Mouse (Mus musculus): ENCODE measurements around the gene Uqcr11. TPM values are rescaled to one million over a fixed set of nuclear protein-coding genes. Genes with fewer than 3 reads are reported as not detected.

Uqcr11 gene
- total and polyA plus RNA-seq, 3 experiments: 1,743 to 5,192 (median 1,981) TPM

DNA sequence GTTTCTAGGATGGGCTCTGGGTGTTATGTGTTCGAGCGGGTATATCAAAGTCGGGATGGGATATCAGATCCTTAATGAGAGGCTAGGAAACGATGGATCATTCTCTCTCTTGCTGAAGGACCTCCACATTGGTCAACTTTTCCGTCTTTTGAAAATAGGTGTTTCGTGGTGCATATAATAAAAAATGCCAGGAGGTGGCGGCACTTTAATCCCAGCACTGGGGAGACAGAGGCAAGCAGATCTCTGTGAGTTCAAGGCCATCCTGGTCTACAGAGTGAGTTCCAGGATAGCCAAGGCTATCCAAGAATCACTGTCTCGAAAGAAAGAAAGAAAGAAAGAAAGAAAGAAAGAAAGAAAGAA, 27.6 kb upstream of the Uqcr11 start:
- peaks cover 1% of the 10 kb centered on the region; the same call in 1 of the 2 replicates for H3K4me1 ChIP-seq (ENCODE audit: control insufficient read depth, insufficient read depth, low read length)
- TF ChIP-seq CTCF (IDR thresholded peaks at IDR 0.05) (peak; percentile 13; the same call in 1 of the 2 replicates), EP300 (IDR thresholded peaks at IDR 0.05; ENCODE audit: insufficient read depth, low read depth, low read length) (no peak)
- H3K27ac ChIP-seq: no peak overlapping the region
- no peak overlapping the region for H3K9ac ChIP-seq (ENCODE audit: low read depth, low read length)
- 10% methylated on average over 8 of the region's 8 CpGs for WGBS
- DNase-seq: no peak
- no peaks in the 10 kb centered on the region for H3K36me3 ChIP-seq (ENCODE audit: control insufficient read depth, insufficient read depth, low read length)
- peaks cover 4% of the 10 kb centered on the region; the same call in 1 of the 2 replicates for H3K79me2 ChIP-seq (replicated peaks; ENCODE audit: control insufficient read depth, insufficient read depth, low read length)
- no peak overlapping the region for H3K4me3 ChIP-seq
- intact Hi-C loops (cut with DNase I): loop anchor here (5.0 kb wide), 2 partner anchors 37 to 268 kb away; partner anchors contain the start of genes Izumo4, Mbd3 and Mob3a
- H3K27me3 ChIP-seq (ENCODE audit: control insufficient read depth, insufficient read depth, low read length): no peaks in the 10 kb centered on the region

GRCm38 (mm10) chr10:80433513-80434232, 27.0 kb upstream of the Uqcr11 start, which contains the start of gene Tcf3:
Tcf3 (minus strand) TSS chr10:80433647.
- no peaks in the 10 kb centered on the region for H3K36me3 ChIP-seq (ENCODE audit: control insufficient read depth, insufficient read depth, low read length)
- peak within 1 kb of the TSS; percentile 99 for H3K27ac ChIP-seq
- intact Hi-C loops (cut with DNase I): loop anchor here (5.0 kb wide), 2 partner anchors 36 to 269 kb away; partner anchors contain the start of genes Izumo4, Mbd3 and Mob3a
- peak within 1 kb of the TSS; percentile 82 for H3K9ac ChIP-seq (ENCODE audit: low read depth, low read length)
- H3K79me2 ChIP-seq (replicated peaks; ENCODE audit: control insufficient read depth, insufficient read depth, low read length): peaks cover 4% of the 10 kb centered on the region; the same call in 1 of the 2 replicates
- peak; percentile 93 to 97 for DNase-seq
- peak; percentile 84; the same call in 1 of the 2 replicates for TF ChIP-seq EP300 (IDR thresholded peaks at IDR 0.05; ENCODE audit: insufficient read depth, low read depth, low read length)
- TF ChIP-seq CTCF (IDR thresholded peaks at IDR 0.05): no peak
- peak; percentile 59; the same call in 1 of the 2 replicates for TF ChIP-seq POLR2A (IDR thresholded peaks at IDR 0.05; ENCODE audit: insufficient read depth, low read depth, low read length)
- under 1% methylated on average over 60 of the region's 61 CpGs for WGBS
- peak within 1 kb of the TSS; percentile 96 for H3K4me3 ChIP-seq
- H3K27me3 ChIP-seq (ENCODE audit: control insufficient read depth, insufficient read depth, low read length): no peaks in the 10 kb centered on the region
- peaks cover 1% of the 10 kb centered on the region; the same call in 1 of the 2 replicates for H3K4me1 ChIP-seq (ENCODE audit: control insufficient read depth, insufficient read depth, low read length)

DNA sequence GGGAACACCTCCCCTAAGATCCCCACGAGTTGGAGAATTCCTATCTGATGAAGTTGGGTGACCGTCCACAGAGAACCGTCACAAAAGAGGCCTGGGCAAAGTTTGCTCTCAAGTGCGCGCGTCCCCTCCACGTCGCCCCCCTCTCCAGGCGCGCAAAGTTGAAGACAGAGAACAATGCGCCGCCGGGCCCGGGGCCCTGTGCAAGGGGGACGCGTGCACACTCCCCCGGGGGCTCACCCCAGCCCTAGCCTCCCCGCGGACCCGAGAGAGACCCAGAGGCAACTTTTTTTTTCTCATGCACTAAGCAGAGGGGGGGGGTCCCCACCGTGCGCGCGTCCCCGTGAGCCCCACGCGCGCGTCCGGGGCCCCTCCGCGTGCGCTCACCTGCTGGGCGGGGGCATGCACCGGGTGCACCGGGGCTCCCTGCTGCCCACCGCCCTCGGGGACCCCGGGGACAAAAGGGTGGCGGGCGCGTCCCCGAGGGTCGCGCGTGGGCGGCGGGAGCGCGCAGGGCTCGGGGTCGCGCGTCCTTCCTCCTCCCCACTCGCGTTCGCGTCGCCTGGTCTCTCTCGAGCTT, 26.4 kb upstream of the Uqcr11 start:
- H3K79me2 ChIP-seq (replicated peaks; ENCODE audit: control insufficient read depth, insufficient read depth, low read length): peaks cover 4% of the 10 kb centered on the region; the same call in 1 of the 2 replicates
- peak overlapping the region; percentile 96 for H3K4me3 ChIP-seq
- no peaks in the 10 kb centered on the region for H3K27me3 ChIP-seq (ENCODE audit: control insufficient read depth, insufficient read depth, low read length)
- TF ChIP-seq POLR2A (IDR thresholded peaks at IDR 0.05; ENCODE audit: insufficient read depth, low read depth, low read length) (no peak), EP300 (IDR thresholded peaks at IDR 0.05; ENCODE audit: insufficient read depth, low read depth, low read length) (no peak), CTCF (IDR thresholded peaks at IDR 0.05) (no peak)
- H3K9ac ChIP-seq (ENCODE audit: low read depth, low read length): peak overlapping the region; percentile 82
- peaks cover 1% of the 10 kb centered on the region; the same call in 1 of the 2 replicates for H3K4me1 ChIP-seq (ENCODE audit: control insufficient read depth, insufficient read depth, low read length)
- 1% methylated on average over 60 of the region's 60 CpGs for WGBS
- intact Hi-C loops (cut with DNase I): loop anchor here (5.0 kb wide), 2 partner anchors 36 to 269 kb away; partner anchors contain the start of genes Izumo4, Mbd3 and Mob3a
- peak overlapping the region; percentile 99 for H3K27ac ChIP-seq
- DNase-seq: peak in 1 of 2 experiments; percentile 40
- H3K36me3 ChIP-seq (ENCODE audit: control insufficient read depth, insufficient read depth, low read length): no peaks in the 10 kb centered on the region

GRCm38 (mm10) chr10:80432387-80432785, 25.8 kb upstream of the Uqcr11 start:
- Histone ChIP-seq H3K36me3 (ENCODE audit: control insufficient read depth, insufficient read depth, low read length) (no peaks in the 10 kb centered on the region), H3K4me1 (ENCODE audit: control insufficient read depth, insufficient read depth, low read length) (peaks cover 1% of the 10 kb centered on the region; the same call in 1 of the 2 replicates), H3K4me3 (peak overlapping the region; percentile 96), H3K79me2 (replicated peaks; ENCODE audit: control insufficient read depth, insufficient read depth, low read length) (peaks cover 4% of the 10 kb centered on the region; the same call in 1 of the 2 replicates), H3K27ac (peak overlapping the region; percentile 99), H3K27me3 (ENCODE audit: control insufficient read depth, insufficient read depth, low read length) (no peaks in the 10 kb centered on the region), H3K9ac (ENCODE audit: low read depth, low read length) (peak overlapping the region; percentile 82)
- TF ChIP-seq EP300 (IDR thresholded peaks at IDR 0.05; ENCODE audit: insufficient read depth, low read depth, low read length): no peak
- no peak for TF ChIP-seq POLR2A (IDR thresholded peaks at IDR 0.05; ENCODE audit: insufficient read depth, low read depth, low read length)
- no peak for TF ChIP-seq CTCF (IDR thresholded peaks at IDR 0.05)
- 10% methylated on average over 4 of the region's 4 CpGs for WGBS
- DNase-seq: no peak
- intact Hi-C loops (cut with DNase I): loop anchor here (5.0 kb wide), 2 partner anchors 35 to 270 kb away; partner anchors contain the start of genes Izumo4, Mbd3 and Mob3a

GRCm38 (mm10) chr10:80431570-80432386, 25.1 kb upstream of the Uqcr11 start:
- Histone ChIP-seq H3K9ac (ENCODE audit: low read depth, low read length) (peak overlapping the region; percentile 82), H3K4me3 (peak overlapping the region; percentile 32), H3K27me3 (ENCODE audit: control insufficient read depth, insufficient read depth, low read length) (no peaks in the 10 kb centered on the region), H3K4me1 (ENCODE audit: control insufficient read depth, insufficient read depth, low read length) (peaks cover 1% of the 10 kb centered on the region; the same call in 1 of the 2 replicates), H3K27ac (peak overlapping the region; percentile 61), H3K79me2 (replicated peaks; ENCODE audit: control insufficient read depth, insufficient read depth, low read length) (peaks cover 4% of the 10 kb centered on the region; the same call in 1 of the 2 replicates), H3K36me3 (ENCODE audit: control insufficient read depth, insufficient read depth, low read length) (no peaks in the 10 kb centered on the region)
- WGBS: 26% methylated on average over 16 of the region's 16 CpGs
- intact Hi-C loops (cut with DNase I): loop anchor here (2.0 to 5.0 kb wide), 3 partner anchors 25 to 271 kb away; partner anchors contain the start of genes Izumo4, Mbd3, Mob3a and Uqcr11
- TF ChIP-seq CTCF (IDR thresholded peaks at IDR 0.05) (no peak), EP300 (IDR thresholded peaks at IDR 0.05; ENCODE audit: insufficient read depth, low read depth, low read length) (no peak), POLR2A (IDR thresholded peaks at IDR 0.05; ENCODE audit: insufficient read depth, low read depth, low read length) (no peak)
- DNase-seq: peak in 1 of 2 experiments; percentile 48
